Mouse (Mus musculus): ENCODE results near the gene 1700016D06Rik. TPM values are rescaled to one million over a fixed set of nuclear protein-coding genes. Genes with fewer than 3 reads are reported as not detected.

Gene 1700016D06Rik
- polyA plus RNA-seq, 1 experiment from 2014 or later, result not detected

- Histone ChIP-seq H3K4me3 (ENCODE audit: low read depth, low read length) (no peak overlapping the region), H3K4me1 (ENCODE audit: control insufficient read depth, insufficient read depth, low read length) (no peaks in the 10 kb centered on the region), H3K27me3 (ENCODE audit: control insufficient read depth, insufficient read depth, low read length) (no peaks in the 10 kb centered on the region), H3K4me2 (replicated peaks; ENCODE audit: low read depth, low read length) (no peak overlapping the region), H3K9ac (replicated peaks; ENCODE audit: low read depth, low read length) (no peak overlapping the region), H3K36me3 (ENCODE audit: control insufficient read depth, insufficient read depth, low read length) (no peaks in the 10 kb centered on the region), H3K27ac (ENCODE audit: low read length) (no peak overlapping the region), H3K9me3 (ENCODE audit: control insufficient read depth, low read depth, low read length) (no peaks in the 10 kb centered on the region)
- ATAC-seq (ENCODE audit: insufficient number of reproducible peaks, insufficient read depth, low FRiP score, low read depth), result no peak
- WGBS, result 85% methylated on average over 7 of the region's 7 CpGs
Measured at GRCm38 (mm10) chr8:11697467-11697866, 3.4 kb downstream of the 1700016D06Rik start.

DNA sequence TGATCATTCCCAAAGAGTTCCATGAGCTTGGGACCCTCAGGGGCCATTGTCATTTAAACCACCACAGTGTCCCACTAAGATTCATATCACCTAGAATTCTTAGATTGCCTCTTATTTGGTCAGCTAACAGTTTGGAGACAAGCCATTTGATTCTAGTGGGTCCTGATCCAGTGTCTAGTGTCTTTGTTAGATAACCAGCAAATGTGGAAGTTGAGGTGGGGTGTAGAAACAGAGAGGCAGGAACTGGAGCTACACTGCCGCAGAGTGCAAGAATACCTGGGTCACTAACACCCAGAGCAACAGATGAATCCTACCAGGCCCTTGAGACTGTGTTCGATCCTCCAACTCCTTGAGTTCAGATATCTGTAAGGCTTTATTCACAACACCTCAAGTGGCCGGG lies 4.7 kb downstream of the 1700016D06Rik start:
- no peak for ATAC-seq (ENCODE audit: insufficient number of reproducible peaks, insufficient read depth, low FRiP score, low read depth)

DNA sequence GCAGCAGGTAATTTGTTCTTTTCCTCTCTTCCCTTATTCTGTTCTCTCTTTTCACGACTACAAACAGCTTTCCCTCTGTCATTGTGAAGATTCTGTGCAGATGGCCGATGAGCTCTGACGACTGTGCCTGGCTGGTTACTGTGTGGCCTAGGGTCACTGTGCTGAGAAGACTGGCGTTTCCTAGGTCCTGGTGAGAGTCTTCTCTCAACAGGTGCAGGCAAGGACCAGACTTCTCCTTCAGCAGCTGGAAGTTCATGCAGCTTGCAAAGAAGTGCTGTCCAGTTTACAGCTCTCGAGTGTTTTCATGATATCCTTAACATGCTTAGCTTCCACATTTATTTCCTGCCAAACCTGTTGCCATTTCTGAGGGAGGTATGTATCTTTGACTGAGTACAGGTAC lies 6.9 kb downstream of the 1700016D06Rik start:
- no peaks in the 10 kb centered on the region for H3K36me3 ChIP-seq (ENCODE audit: control insufficient read depth, insufficient read depth, low read length)
- H3K9ac ChIP-seq (replicated peaks; ENCODE audit: low read depth, low read length), result no peak overlapping the region
- no peaks in the 10 kb centered on the region for H3K27me3 ChIP-seq (ENCODE audit: control insufficient read depth, insufficient read depth, low read length)
- WGBS, result 69% methylated on average over 5 of the region's 5 CpGs
- no peak overlapping the region for H3K27ac ChIP-seq (ENCODE audit: low read length)
- H3K4me3 ChIP-seq (ENCODE audit: low read depth, low read length), result no peak overlapping the region
- no peak overlapping the region for H3K4me2 ChIP-seq (replicated peaks; ENCODE audit: low read depth, low read length)
- ATAC-seq (ENCODE audit: insufficient number of reproducible peaks, insufficient read depth, low FRiP score, low read depth), result no peak
- no peaks in the 10 kb centered on the region for H3K9me3 ChIP-seq (ENCODE audit: control insufficient read depth, low read depth, low read length)
- no peaks in the 10 kb centered on the region for H3K4me1 ChIP-seq (ENCODE audit: control insufficient read depth, insufficient read depth, low read length)

More for the DNA sequence above, 4.7 kb downstream of the 1700016D06Rik start:
- Histone ChIP-seq H3K9me3 (ENCODE audit: control insufficient read depth, low read depth, low read length) (no peaks in the 10 kb centered on the region), H3K4me1 (ENCODE audit: control insufficient read depth, insufficient read depth, low read length) (no peaks in the 10 kb centered on the region), H3K36me3 (ENCODE audit: control insufficient read depth, insufficient read depth, low read length) (no peaks in the 10 kb centered on the region), H3K4me2 (replicated peaks; ENCODE audit: low read depth, low read length) (no peak overlapping the region), H3K27me3 (ENCODE audit: control insufficient read depth, insufficient read depth, low read length) (no peaks in the 10 kb centered on the region), H3K27ac (ENCODE audit: low read length) (no peak overlapping the region), H3K4me3 (ENCODE audit: low read depth, low read length) (no peak overlapping the region), H3K9ac (replicated peaks; ENCODE audit: low read depth, low read length) (no peak overlapping the region)
- WGBS, result 80% methylated on average over 3 of the region's 3 CpGs

GRCm38 (mm10) chr8:11692455-11692854 lies 8.4 kb downstream of the 1700016D06Rik start:
- ATAC-seq (ENCODE audit: insufficient number of reproducible peaks, insufficient read depth, low FRiP score, low read depth), result no peak

GRCm38 (mm10) chr8:11691761-11692160 lies 9.1 kb downstream of the 1700016D06Rik start:
- Histone ChIP-seq H3K4me2 (replicated peaks; ENCODE audit: low read depth, low read length) (no peak overlapping the region), H3K9ac (replicated peaks; ENCODE audit: low read depth, low read length) (no peak overlapping the region), H3K27me3 (ENCODE audit: control insufficient read depth, insufficient read depth, low read length) (no peaks in the 10 kb centered on the region), H3K36me3 (ENCODE audit: control insufficient read depth, insufficient read depth, low read length) (no peaks in the 10 kb centered on the region), H3K4me1 (ENCODE audit: control insufficient read depth, insufficient read depth, low read length) (no peaks in the 10 kb centered on the region), H3K9me3 (ENCODE audit: control insufficient read depth, low read depth, low read length) (no peaks in the 10 kb centered on the region), H3K4me3 (ENCODE audit: low read depth, low read length) (no peak overlapping the region), H3K27ac (ENCODE audit: low read length) (no peak overlapping the region)
- 91% methylated on average over 6 of the region's 6 CpGs for WGBS
- ATAC-seq (ENCODE audit: insufficient number of reproducible peaks, insufficient read depth, low FRiP score, low read depth), result no peak

More at GRCm38 (mm10) chr8:11692455-11692854, 8.4 kb downstream of the 1700016D06Rik start:
- H3K9me3 ChIP-seq (ENCODE audit: control insufficient read depth, low read depth, low read length), result no peaks in the 10 kb centered on the region
- H3K4me1 ChIP-seq (ENCODE audit: control insufficient read depth, insufficient read depth, low read length), result no peaks in the 10 kb centered on the region
- no peak overlapping the region for H3K9ac ChIP-seq (replicated peaks; ENCODE audit: low read depth, low read length)
- H3K4me2 ChIP-seq (replicated peaks; ENCODE audit: low read depth, low read length), result no peak overlapping the region
- WGBS, result 18% methylated on average over 1 of the region's 1 CpGs
- no peak overlapping the region for H3K4me3 ChIP-seq (ENCODE audit: low read depth, low read length)
- no peaks in the 10 kb centered on the region for H3K27me3 ChIP-seq (ENCODE audit: control insufficient read depth, insufficient read depth, low read length)
- no peaks in the 10 kb centered on the region for H3K36me3 ChIP-seq (ENCODE audit: control insufficient read depth, insufficient read depth, low read length)
- H3K27ac ChIP-seq (ENCODE audit: low read length), result no peak overlapping the region

DNA sequence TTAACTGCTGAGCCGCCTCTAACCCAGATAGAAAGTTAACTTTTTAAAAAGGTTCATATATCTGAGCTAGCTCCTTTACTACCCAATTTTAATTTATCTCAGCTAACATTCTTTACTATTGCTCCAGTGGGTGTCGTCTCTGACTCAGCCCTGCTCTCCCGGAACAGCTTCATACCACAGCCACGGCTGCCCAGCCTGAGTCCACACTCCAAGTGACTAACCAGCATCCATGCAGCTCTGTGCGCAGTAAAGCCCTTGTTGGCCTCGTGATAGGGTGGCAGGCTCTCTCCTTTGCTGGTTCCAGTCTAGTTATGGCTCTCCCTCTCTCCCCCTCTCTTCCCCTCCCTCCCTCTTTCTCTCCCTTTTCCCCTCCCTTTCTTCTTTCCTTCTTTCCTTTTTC lies 9.6 kb downstream of the 1700016D06Rik start:
- Histone ChIP-seq H3K4me3 (ENCODE audit: low read depth, low read length) (no peak overlapping the region), H3K4me1 (ENCODE audit: control insufficient read depth, insufficient read depth, low read length) (no peaks in the 10 kb centered on the region), H3K36me3 (ENCODE audit: control insufficient read depth, insufficient read depth, low read length) (no peaks in the 10 kb centered on the region), H3K27ac (ENCODE audit: low read length) (no peak overlapping the region), H3K9me3 (ENCODE audit: control insufficient read depth, low read depth, low read length) (no peaks in the 10 kb centered on the region), H3K9ac (replicated peaks; ENCODE audit: low read depth, low read length) (no peak overlapping the region), H3K4me2 (replicated peaks; ENCODE audit: low read depth, low read length) (no peak overlapping the region), H3K27me3 (ENCODE audit: control insufficient read depth, insufficient read depth, low read length) (no peaks in the 10 kb centered on the region)
- ATAC-seq (ENCODE audit: insufficient number of reproducible peaks, insufficient read depth, low FRiP score, low read depth), result no peak
- WGBS, result 86% methylated on average over 6 of the region's 6 CpGs

DNA sequence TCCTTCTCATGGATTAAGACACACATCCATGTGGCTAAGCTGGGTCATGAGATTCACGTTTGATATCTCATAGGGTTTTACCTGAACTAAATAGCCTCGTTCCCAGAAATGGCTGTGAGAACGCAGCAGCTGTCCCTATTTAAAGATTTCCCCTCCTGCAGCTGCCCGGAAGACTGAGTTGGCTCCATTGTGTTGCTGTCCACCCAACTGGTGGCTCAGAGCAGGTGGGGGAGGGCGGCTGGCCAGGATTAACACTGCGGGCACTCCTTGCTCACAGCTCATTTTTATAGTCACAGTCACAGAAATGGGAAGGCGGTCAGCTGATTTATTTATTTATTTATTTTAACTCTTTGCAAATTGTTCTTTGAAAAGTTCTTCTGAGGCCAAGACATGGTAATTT lies 10.9 kb downstream of the 1700016D06Rik start:
- no peak overlapping the region for H3K4me2 ChIP-seq (replicated peaks; ENCODE audit: low read depth, low read length)
- no peaks in the 10 kb centered on the region for H3K27me3 ChIP-seq (ENCODE audit: control insufficient read depth, insufficient read depth, low read length)
- H3K9ac ChIP-seq (replicated peaks; ENCODE audit: low read depth, low read length), result no peak overlapping the region
- no peak overlapping the region for H3K4me3 ChIP-seq (ENCODE audit: low read depth, low read length)
- H3K36me3 ChIP-seq (ENCODE audit: control insufficient read depth, insufficient read depth, low read length), result no peaks in the 10 kb centered on the region
- no peak overlapping the region for H3K27ac ChIP-seq (ENCODE audit: low read length)
- H3K9me3 ChIP-seq (ENCODE audit: control insufficient read depth, low read depth, low read length), result no peaks in the 10 kb centered on the region
- WGBS, result 65% methylated on average over 7 of the region's 7 CpGs
- H3K4me1 ChIP-seq (ENCODE audit: control insufficient read depth, insufficient read depth, low read length), result no peaks in the 10 kb centered on the region
- no peak for ATAC-seq (ENCODE audit: insufficient number of reproducible peaks, insufficient read depth, low FRiP score, low read depth)

GRCm38 (mm10) chr8:11687251-11687650 lies 13.6 kb downstream of the 1700016D06Rik start:
- Histone ChIP-seq H3K4me1 (ENCODE audit: control insufficient read depth, insufficient read depth, low read length) (no peaks in the 10 kb centered on the region), H3K9ac (replicated peaks; ENCODE audit: low read depth, low read length) (no peak overlapping the region), H3K4me2 (replicated peaks; ENCODE audit: low read depth, low read length) (no peak overlapping the region), H3K4me3 (ENCODE audit: low read depth, low read length) (no peak overlapping the region), H3K27ac (ENCODE audit: low read length) (no peak overlapping the region), H3K27me3 (ENCODE audit: control insufficient read depth, insufficient read depth, low read length) (no peaks in the 10 kb centered on the region), H3K9me3 (ENCODE audit: control insufficient read depth, low read depth, low read length) (no peaks in the 10 kb centered on the region), H3K36me3 (ENCODE audit: control insufficient read depth, insufficient read depth, low read length) (no peaks in the 10 kb centered on the region)
- WGBS, result 89% methylated on average over 5 of the region's 5 CpGs
- no peak for ATAC-seq (ENCODE audit: insufficient number of reproducible peaks, insufficient read depth, low FRiP score, low read depth)

GRCm38 (mm10) chr8:11684558-11684957 lies 16.3 kb downstream of the 1700016D06Rik start:
- no peak for ATAC-seq (ENCODE audit: insufficient number of reproducible peaks, insufficient read depth, low FRiP score, low read depth)
- Histone ChIP-seq H3K9me3 (ENCODE audit: control insufficient read depth, low read depth, low read length) (no peaks in the 10 kb centered on the region), H3K36me3 (ENCODE audit: control insufficient read depth, insufficient read depth, low read length) (no peaks in the 10 kb centered on the region), H3K9ac (replicated peaks; ENCODE audit: low read depth, low read length) (no peak overlapping the region), H3K4me3 (ENCODE audit: low read depth, low read length) (no peak overlapping the region), H3K27me3 (ENCODE audit: control insufficient read depth, insufficient read depth, low read length) (no peaks in the 10 kb centered on the region), H3K4me2 (replicated peaks; ENCODE audit: low read depth, low read length) (no peak overlapping the region), H3K4me1 (ENCODE audit: control insufficient read depth, insufficient read depth, low read length) (no peaks in the 10 kb centered on the region), H3K27ac (ENCODE audit: low read length) (no peak overlapping the region)
- WGBS, result 74% methylated on average over 7 of the region's 7 CpGs
